Mouse (Mus musculus) right cerebral cortex, postnatal 25 days (tissue): Measurements from ENCODE around the gene Gsdme.
A peak's percentile ranks its signal among the peaks of the same experiment; 100 is the strongest.

Experiments used
- DNase-seq: peaks from one replicate; pipeline ENCODE4 v3.0.0; 2022

Gsdme gene

DNA sequence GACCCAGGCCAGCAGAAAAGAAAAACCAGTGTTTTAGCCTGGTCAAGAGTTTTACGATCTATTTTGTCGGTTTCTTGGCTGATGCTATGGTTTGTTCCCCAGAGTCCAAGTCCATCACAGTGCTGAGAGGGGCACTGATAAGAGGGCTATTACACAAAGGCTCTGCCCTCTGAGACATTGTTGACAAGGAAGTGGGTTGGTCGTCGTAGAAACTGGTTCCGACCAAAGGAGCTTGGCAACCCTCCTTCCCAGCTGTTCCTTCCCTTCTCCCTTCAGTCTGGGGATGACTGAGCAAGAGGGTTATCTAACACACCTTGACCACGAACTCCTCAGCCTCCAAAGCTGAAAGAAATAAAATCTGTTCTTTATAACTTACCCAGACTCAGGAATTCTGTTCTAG is at the start of gene Gsdme:
TSS of gene Gsdme (minus strand) at position 193 of the 400 bp plus-strand sequence.
- DNase-seq: no peak

- DNase-seq: peak; percentile 73
Observed at GRCm38 (mm10) chr6:50312647-50313046, 49.0 kb upstream of the Gsdme start.

- no peak for DNase-seq
Observed at GRCm38 (mm10) chr6:50309019-50309418, 45.4 kb upstream of the Gsdme start.

DNA sequence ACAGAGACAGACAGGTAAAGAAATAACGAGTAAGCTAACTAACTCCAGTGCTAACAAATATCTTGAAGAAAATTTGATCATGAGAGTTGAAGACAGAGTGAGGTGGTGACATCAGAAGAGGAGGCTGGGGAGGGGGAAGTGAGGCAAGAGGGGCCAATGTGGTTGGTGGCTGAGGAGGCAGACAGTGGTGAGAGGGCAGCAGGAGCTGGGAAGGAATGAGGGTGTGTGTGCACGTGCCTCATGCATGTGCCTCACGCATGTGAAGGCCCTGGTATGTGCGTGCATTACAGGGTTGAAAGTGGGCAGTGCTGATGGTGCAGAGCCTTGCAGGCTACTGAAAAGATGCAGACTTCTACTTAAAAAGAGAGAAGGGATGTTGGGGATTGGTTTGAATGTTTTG is 43.0 kb upstream of the Gsdme start:
- no peak for DNase-seq

GRCm38 (mm10) chr6:50304949-50305491 is 41.4 kb upstream of the Gsdme start:
- DNase-seq: peak; percentile 79

GRCm38 (mm10) chr6:50301121-50301520 is 37.5 kb upstream of the Gsdme start:
- no peak for DNase-seq

DNA sequence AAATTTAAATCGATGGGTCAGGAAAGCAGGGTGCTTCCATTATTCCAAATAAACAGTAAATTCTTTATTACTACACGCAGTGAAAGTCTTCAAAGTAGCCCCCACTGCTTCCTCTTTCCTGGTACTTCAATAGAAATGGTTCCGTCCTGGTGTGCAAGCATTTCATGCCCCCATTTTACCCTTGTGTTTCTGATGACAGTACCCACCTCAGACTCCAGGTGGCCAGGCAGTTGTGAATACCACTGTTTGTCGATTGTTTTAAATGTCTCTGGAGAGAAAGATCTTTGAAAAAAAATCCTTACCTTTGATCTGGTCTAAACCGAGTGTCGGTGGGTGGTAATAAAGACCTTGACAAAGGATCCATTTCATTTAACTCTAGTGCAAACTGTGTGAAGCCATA is 37.0 kb upstream of the Gsdme start:
- no peak for DNase-seq

GRCm38 (mm10) chr6:50299071-50299470 is 35.4 kb upstream of the Gsdme start:
- DNase-seq: no peak

DNA sequence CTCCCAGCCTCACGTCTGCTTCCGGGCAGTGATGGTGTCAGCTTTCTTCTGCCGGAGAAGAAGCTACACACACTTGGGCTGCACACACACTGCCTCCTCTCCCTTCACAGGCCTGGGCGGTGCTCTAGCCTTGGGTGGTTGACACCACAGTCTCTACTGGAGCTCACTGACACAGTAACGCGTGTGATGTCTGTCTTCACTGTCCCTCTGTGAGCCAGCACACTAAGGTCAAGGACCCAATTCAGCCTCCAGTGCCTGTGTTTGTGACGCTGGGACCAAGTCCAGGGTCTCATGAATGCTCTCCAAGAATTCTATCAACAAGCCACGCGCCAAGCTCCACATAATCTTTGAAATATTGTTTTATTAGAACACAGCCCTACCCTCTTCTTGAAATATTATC is 34.0 kb upstream of the Gsdme start:
- no peak for DNase-seq

DNA sequence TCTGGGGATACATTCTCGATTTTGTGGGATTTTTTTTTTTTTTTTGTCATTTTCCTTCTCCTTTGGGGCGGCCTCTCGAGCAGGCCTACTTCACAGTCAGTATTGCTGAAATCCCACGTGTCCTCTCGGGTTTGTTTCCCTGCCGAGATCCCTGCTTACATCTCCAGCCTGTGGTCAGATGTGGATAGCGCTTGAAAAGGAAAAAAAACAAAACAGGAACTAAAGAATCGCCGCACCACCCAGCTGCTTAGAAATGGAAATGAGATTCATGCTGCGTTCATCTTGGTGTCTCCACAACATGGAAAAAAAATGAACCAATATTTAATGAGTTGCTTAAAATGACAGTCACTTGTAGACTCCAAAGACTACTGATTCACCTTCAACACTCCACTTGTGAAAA is 31.5 kb upstream of the Gsdme start:
- DNase-seq: no peak

DNA sequence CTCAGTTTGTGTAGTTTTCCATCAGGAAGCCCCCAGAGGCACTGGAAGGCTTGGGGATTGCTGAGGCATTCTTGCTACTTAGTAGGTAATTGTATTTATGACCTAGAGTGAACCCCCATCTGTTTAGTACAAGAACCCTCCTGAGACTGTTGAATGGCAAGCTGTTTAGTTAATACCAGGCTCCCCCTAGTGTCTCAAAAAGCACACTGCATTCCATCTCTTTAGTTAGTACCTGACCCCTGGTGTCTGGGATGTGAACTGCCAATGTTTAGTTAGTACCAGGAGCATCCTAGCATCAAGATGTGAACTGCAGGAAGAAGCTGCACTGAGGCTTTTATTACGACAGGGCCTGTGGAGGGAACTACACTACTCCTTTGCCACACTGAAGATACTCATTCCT is 30.5 kb upstream of the Gsdme start:
- peak; percentile 53 for DNase-seq

GRCm38 (mm10) chr6:50291650-50292049 is 28.0 kb upstream of the Gsdme start:
- no peak for DNase-seq

DNA sequence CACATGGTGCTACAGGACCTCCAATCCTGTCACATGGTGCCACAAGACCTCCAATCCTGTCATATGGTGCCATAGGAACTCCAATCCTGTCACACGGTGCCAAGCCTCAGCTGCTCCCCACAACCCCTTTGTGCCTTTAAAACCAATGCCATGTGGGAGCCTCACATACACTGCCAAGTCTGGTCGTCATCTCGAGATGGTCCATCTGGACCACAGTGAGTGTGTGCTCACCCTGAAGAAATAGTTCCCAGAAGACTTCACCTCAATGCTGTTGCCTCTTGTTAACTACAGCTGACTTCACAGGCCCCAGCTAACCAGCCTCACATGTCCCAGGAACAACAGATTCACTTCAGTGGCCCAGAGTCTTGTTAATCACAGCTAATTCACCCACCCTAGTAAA is 23.2 kb upstream of the Gsdme start:
- no peak for DNase-seq

DNA sequence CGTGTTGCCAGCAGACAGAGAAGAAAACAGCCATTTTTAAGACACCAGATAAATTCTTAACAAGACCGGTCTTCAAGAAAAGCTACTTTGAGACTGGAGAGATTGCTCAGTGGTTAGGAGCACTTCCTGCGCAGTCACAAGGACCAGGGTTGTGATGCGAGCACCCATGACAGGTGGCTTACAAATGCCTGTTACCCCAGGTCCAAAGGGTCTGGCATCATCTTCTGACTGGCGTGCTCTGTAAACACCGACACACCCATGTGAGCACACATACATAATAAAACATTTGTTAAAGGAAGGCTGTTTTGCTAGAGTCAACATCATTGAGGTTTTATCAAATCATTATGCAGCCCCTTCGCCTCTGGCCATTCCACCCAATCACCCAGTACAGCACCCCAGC is 16.0 kb upstream of the Gsdme start:
- DNase-seq: no peak

GRCm38 (mm10) chr6:50273947-50274346 is 10.3 kb upstream of the Gsdme start:
- DNase-seq: no peak

DNA sequence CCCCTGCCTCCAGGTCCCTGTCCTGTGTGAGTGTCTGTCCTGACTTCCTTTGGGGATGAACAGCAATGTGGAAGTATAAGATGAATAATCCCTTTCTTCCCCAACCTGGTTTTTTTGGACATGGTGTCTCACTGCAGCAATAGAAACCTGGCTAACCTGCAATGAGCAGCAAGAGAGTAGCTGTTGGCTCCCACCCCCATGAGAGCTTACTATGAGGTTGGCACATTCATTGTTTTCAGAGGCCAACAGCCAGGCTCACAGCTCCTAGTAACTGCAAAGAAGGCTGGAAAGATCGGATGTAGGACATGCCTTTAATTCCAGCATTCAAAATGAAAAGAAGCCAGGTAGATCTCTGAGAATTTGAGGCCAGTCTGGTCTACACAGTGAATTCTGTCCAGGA is 9.8 kb upstream of the Gsdme start:
- DNase-seq: no peak

DNA sequence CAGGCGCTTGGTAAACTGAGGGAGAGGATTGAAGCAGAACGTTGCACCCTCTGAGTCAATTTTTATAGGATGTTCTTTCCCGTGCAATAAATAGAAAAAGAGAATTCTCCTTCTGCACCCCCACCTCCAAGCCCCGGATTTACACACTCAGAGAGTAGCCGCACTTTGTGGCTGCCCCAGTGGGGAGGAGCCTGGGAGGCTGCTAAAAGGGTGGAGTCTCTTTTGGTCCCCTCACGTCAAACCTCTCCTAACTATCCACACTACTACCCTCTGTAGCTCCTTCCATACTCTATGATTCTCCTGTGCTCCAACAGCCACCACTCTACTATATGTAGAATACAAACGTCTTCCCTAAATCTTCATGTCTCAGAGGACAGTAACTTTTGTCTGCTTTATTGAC is 1.4 kb downstream of the Gsdme start:
- no peak for DNase-seq

DNA sequence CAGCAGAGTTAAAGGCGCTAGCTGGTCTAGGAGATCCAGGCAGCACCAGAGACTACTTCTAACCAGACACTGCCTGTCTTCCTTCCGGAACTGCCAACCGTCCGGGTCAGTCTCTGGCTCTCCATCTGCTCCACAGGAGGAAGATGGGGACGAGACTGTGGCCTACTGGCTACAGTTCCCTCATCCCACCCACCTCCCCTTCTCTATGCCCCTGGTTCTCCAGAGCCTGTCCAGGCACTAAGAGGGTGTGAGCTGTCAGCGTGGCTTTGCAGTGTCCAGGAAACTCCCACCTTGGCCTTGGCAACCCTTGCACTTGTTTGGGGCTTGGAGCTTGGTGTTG is 1.8 kb downstream of the Gsdme start:
- DNase-seq: no peak

DNA sequence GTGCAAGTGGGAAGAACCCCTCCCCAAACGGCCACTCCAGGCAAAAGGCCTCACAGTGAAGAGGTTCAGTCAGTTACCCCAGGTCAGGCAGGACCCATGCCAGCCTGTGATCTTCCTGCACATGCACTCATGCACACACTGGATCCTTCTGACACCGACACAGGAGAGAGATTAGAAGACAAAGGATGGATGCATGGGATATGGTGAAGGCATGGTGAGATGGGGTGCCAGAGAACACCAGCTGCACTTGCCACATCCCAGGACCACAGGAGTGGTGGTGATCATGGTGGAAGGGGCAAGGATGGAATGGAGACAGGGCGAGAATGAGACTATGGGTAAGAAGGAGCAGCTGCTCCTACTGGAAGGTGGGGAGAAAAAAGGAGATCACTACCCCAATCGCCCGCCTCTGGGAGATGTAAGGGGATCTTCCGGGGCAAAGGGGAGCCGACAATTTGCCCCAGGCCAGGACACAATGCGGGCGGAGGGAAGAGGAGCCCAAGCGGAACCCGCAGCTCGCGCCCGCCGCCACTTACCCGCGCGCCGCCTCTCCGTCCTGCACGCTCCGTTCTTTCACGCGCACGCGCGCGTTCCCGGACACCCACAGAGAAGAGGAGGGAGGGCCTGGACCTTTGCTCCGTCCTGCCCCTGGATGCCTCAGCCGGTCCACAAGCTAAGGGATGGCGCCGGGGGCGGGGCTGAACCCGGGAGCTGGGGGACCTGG is 2.3 kb downstream of the Gsdme start:
- DNase-seq: peak; percentile 82

DNA sequence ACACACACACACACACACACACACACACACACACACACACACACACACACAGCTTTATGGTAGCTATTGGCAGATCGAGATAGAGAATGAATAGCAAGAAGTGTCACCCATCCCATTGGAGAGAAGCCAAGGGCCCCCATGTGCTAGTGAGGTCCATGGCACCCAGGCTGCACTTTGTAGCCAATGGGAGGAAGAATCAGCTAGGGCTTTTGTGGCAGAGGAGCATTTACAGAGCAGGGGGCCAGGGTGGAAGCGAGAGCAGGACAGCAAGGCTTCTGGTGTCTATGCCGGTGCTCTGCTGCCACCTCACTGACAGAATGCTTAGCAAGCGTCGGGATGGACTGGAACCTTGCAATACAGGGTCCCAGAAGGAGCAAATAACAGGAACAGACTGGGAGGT is 8.3 kb downstream of the Gsdme start:
- no peak for DNase-seq

DNA sequence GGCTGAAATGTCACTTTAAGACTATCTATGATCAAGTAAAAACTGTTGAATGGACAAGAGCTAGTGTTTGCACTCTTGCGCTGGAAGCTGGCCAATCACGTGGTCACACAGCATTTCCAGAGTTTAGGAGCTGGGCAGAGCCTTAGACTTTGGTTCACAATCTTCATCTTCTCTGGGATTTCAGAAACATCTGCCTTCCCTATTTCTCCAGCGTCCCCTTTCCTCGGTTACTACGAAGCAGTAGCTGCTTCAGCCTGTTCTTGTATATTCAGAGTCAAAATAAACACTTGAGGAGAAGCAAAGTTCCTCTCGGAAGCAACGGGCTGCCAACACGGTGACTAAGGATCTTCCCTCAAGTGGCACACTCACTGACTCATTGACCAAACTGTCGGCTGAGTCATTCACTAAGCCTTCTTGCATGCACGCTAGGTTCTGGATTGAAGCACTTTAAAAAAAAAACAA is 8.9 kb downstream of the Gsdme start:
- DNase-seq: peak; percentile 53

GRCm38 (mm10) chr6:50252690-50253089 is 11.0 kb downstream of the Gsdme start:
- no peak for DNase-seq

- DNase-seq: no peak
Observed at GRCm38 (mm10) chr6:50247791-50248190, 15.9 kb downstream of the Gsdme start.

DNA sequence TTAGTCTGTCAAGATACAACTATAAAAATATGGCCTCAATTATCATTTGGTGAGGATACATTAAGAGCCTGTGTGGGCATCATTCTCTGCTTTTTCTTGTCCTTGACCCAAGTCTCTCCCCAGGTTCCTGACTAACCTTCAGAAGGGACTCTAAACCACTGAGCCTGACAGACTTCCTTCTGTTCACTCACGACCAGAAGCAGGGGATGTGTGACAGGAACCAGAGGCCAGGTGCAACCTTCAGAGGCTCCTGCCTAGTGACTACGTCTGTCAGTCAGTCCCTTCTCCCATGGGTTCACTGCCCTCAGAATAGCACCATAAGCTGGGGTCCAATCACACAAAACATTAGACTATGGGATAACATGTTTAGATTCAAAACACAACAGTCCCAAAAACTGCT is 16.3 kb downstream of the Gsdme start:
- no peak for DNase-seq

GRCm38 (mm10) chr6:50244967-50245366 is 18.7 kb downstream of the Gsdme start:
- DNase-seq: no peak
